Mouse (Mus musculus) bone marrow macrophage, adult 2 months (primary cell): ENCODE data around the gene Pld3.

Experiments
- CTCF ChIP-seq: IDR thresholded peaks from 2 replicates; pipeline ENCODE4 v1.5.1; 2012; ENCODE audit warnings: low read depth, mild to moderate bottlenecking, low read length, moderate library complexity
- POLR2A ChIP-seq: IDR thresholded peaks from 2 replicates; pipeline ENCODE4 v1.6.1; 2012; ENCODE audit warnings: mild to moderate bottlenecking, low read depth, low read length, borderline replicate concordance

DNA sequence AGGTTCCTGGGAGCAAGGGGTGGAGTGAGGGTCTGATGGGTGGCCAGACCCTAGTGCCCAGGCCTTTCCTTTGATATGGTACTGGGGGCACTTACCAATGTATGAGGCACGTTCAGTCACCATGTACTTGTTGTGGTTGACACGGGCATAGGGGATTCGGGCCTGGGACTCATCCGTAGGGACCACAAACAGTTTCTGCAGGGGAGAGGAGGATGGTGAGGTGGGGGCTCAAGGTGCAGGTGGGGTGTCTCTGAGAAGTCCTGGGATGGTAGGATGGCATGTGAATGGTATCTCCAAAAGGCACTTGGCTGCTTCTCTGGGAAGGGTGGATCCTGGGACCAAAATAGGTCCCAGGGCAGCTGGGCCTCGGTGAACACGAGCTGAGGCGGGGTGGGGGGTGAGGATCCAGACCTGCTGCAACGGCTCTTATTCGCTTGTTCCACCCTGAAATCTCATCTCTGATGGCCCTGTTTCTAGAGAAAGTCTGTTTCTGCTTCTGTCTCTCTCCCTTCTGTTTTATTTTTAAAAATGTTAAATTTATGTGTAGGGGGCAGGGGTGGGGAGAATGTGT is 20.5 kb downstream of the Pld3 start:
- TF ChIP-seq POLR2A: no peak
- TF ChIP-seq CTCF: no peak
